11 mouse cellular contexts compared by ENCODE assay signal in the genomic region with DNA sequence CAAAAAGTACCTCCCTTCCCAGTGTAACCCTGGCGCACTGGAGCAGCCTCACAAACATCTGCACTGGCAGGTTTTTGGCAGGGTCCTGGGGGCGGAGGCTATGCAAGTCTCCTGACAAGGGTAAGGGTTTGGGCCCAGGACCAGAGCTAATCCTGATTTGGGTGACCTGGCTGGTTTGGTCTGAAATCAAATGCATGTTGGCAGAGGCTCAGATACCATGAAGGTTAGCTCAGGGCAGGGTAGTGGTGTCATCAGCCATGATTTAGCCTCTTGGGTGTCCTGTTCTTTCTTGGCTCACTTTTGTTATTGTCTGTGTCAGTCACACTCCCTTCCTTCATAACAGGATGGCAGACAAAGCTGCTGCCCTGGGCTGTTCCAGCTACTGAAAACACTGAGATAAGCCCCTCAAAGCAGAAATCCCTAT. TPM values are rescaled to one million over a fixed set of nuclear protein-coding genes. Genes with fewer than 3 reads are reported as not detected.
DNase-seq lines count a peak whose midpoint lies in the region; ATAC-seq and TF ChIP-seq lines count a peak whose summit lies in the region.
"Had no signal": no experiment of that assay in that cellular context is flagged by ENCODE, and none has a peak within 500 bp of the region (broad histone marks: within the 10 kb centered on the region; RNA-seq: fewer than 3 reads in every experiment).

No protein-coding gene starts in this region.

- DNase-seq in heart, adult 18-20 months, result peak; percentile 87 to 91
- no peak for DNase-seq in heart, embryonic 10.5 days (ENCODE audit: low spot score)
- DNase-seq in adrenal gland, postnatal 14 days, result peak; percentile 79
- peak; percentile 56 for DNase-seq in lung, postnatal 14 days
- DNase-seq in embryo, embryonic 9.5 days (ENCODE audit: extremely low spot score), result no peak
- DNase-seq in hindbrain, postnatal 0 days (ENCODE audit: low spot score), result no peak

- no peaks in the 10 kb centered on the region for H3K27me3 ChIP-seq in heart, embryonic 10.5 days (ENCODE audit: insufficient read depth, poor library complexity, severe bottlenecking)
- H3K27me3 ChIP-seq in heart, embryonic 15.5 days, result no peaks in the 10 kb centered on the region
- no peaks in the 10 kb centered on the region for H3K27me3 ChIP-seq in midbrain, embryonic 13.5 days
- no peaks in the 10 kb centered on the region for H3K27me3 ChIP-seq in hindbrain, postnatal 0 days (ENCODE audit: insufficient read depth, low read length)
- H3K27me3 ChIP-seq: midbrain, embryonic 15.5 days had no signal

- H3K4me3 ChIP-seq in heart, embryonic 10.5 days, result no peak overlapping the region
- H3K4me3 ChIP-seq in heart, embryonic 15.5 days, result no peak overlapping the region
- H3K4me3 ChIP-seq in midbrain, embryonic 13.5 days (replicated peaks), result no peak overlapping the region
- H3K4me3 ChIP-seq in hindbrain, postnatal 0 days (ENCODE audit: low read length), result no peak overlapping the region
- H3K4me3 ChIP-seq: midbrain, embryonic 15.5 days had no signal

- H3K27ac ChIP-seq in heart, embryonic 10.5 days, result no peak overlapping the region
- H3K27ac ChIP-seq in heart, embryonic 15.5 days, result peak overlapping the region; percentile 39; the same call in 1 of the 2 replicates
- H3K27ac ChIP-seq in midbrain, embryonic 13.5 days, result no peak overlapping the region
- H3K27ac ChIP-seq in hindbrain, postnatal 0 days, result no peak overlapping the region
- H3K27ac ChIP-seq: midbrain, embryonic 15.5 days had no signal

- H3K9me3 ChIP-seq in heart, embryonic 10.5 days, result no peaks in the 10 kb centered on the region
- H3K9me3 ChIP-seq in heart, embryonic 15.5 days (replicated peaks), result no peaks in the 10 kb centered on the region
- H3K9me3 ChIP-seq in midbrain, embryonic 13.5 days, result no peaks in the 10 kb centered on the region
- H3K9me3 ChIP-seq in hindbrain, postnatal 0 days (ENCODE audit: low read length), result no peaks in the 10 kb centered on the region
- H3K9me3 ChIP-seq: midbrain, embryonic 15.5 days had no signal

- no peak overlapping the region for H3K9ac ChIP-seq in heart, embryonic 15.5 days
- H3K9ac ChIP-seq in midbrain, embryonic 13.5 days (replicated peaks), result no peak overlapping the region
- no peak overlapping the region for H3K9ac ChIP-seq in hindbrain, postnatal 0 days (replicated peaks; ENCODE audit: low read length)
- H3K9ac ChIP-seq: midbrain, embryonic 15.5 days had no signal

- H3K4me1 ChIP-seq in heart, embryonic 10.5 days, result peaks cover 11% of the 10 kb centered on the region; the same call in 1 of the 2 replicates
- H3K4me1 ChIP-seq in heart, embryonic 15.5 days (replicated peaks), result peaks cover 30% of the 10 kb centered on the region
- no peaks in the 10 kb centered on the region for H3K4me1 ChIP-seq in midbrain, embryonic 13.5 days (replicated peaks)
- no peaks in the 10 kb centered on the region for H3K4me1 ChIP-seq in hindbrain, postnatal 0 days (ENCODE audit: insufficient read depth, low read length)
- H3K4me1 ChIP-seq: midbrain, embryonic 15.5 days had no signal

- ATAC-seq in heart, embryonic 15.5 days (replicated peaks; ENCODE audit: insufficient number of reproducible peaks, insufficient read depth, low FRiP score, low read depth), result peak; percentile 31; the same call in 1 of the 2 replicates
- ATAC-seq in midbrain, embryonic 13.5 days, result no peak
- no peak for ATAC-seq in hindbrain, postnatal 0 days
- ATAC-seq: midbrain, embryonic 15.5 days had no signal

- no peak overlapping the region for H3K4me2 ChIP-seq in heart, embryonic 15.5 days
- H3K4me2 ChIP-seq in midbrain, embryonic 13.5 days (replicated peaks), result no peak overlapping the region
- H3K4me2 ChIP-seq in hindbrain, postnatal 0 days (ENCODE audit: low read depth, low read length), result no peak overlapping the region
- H3K4me2 ChIP-seq: midbrain, embryonic 15.5 days had no signal

- no peaks in the 10 kb centered on the region for H3K36me3 ChIP-seq in heart, embryonic 10.5 days
- no peaks in the 10 kb centered on the region for H3K36me3 ChIP-seq in heart, embryonic 15.5 days
- H3K36me3 ChIP-seq in midbrain, embryonic 13.5 days, result no peaks in the 10 kb centered on the region
- H3K36me3 ChIP-seq in hindbrain, postnatal 0 days (ENCODE audit: insufficient read depth, low read length), result no peaks in the 10 kb centered on the region
- H3K36me3 ChIP-seq: midbrain, embryonic 15.5 days had no signal

- TF ChIP-seq CTCF in hindbrain, postnatal 0 days (IDR thresholded peaks at IDR 0.05; ENCODE audit: low read depth), result no peak

- WGBS in heart, embryonic 10.5 days, result 79% methylated on average over 2 of the region's 2 CpGs
- WGBS in heart, embryonic 15.5 days, result 51% methylated on average over 2 of the region's 2 CpGs
- 92% methylated on average over 2 of the region's 2 CpGs for WGBS in midbrain, embryonic 13.5 days
- 76% methylated on average over 2 of the region's 2 CpGs for WGBS in hindbrain, postnatal 0 days

RNA-seq across cellular contexts. Expression of a gene that starts 39.4 kb away (rescaled TPM):
- total RNA-seq in heart, adult 18-20 months (2021), result under 1 TPM in 1 of 2 experiments, not detected in 1; 0.12 TPM
- polyA plus RNA-seq in heart, embryonic 10.5 days (2016; fragmentation: Nextera tagmentation; extraction: Ambion mirVana), result not detected in 2 replicates
- total RNA-seq in adrenal gland, postnatal 14 days (2021), result not detected in 2 replicates
- polyA plus RNA-seq in heart, embryonic 15.5 days (2015; fragmentation: Nextera tagmentation; extraction: Ambion mirVana), result 0.08 and 0.13 TPM in 2 replicates
- polyA plus RNA-seq in midbrain, embryonic 13.5 days (2015; fragmentation: Nextera tagmentation; extraction: Ambion mirVana), result not detected in 2 replicates
- 0.07 and 0.73 TPM in 2 replicates for total RNA-seq in hindbrain, postnatal 0 days (2014; rRNA removed)
- polyA plus RNA-seq in hindbrain, postnatal 0 days (2015; fragmentation: Nextera tagmentation; extraction: Ambion mirVana), result not detected in 2 replicates
- total RNA-seq: hematopoietic stem cell, adult 5-6 weeks; left cerebral cortex, postnatal 36 days had no signal
- polyA plus RNA-seq: midbrain, embryonic 15.5 days had no signal

Comparison
In these comparisons a context has a peak if more than half of its experiments do, and no peak if none do; other contexts are left out.
1. DNase-seq: peak in heart, adult 18-20 months (2 of 2), adrenal gland, postnatal 14 days (single experiment) and lung, postnatal 14 days (single experiment); none in heart, embryonic 10.5 days (single experiment), embryo, embryonic 9.5 days (single experiment) and hindbrain, postnatal 0 days (single experiment).